Mouse (Mus musculus): ENCODE data around the gene Arhgap30.

DNA sequence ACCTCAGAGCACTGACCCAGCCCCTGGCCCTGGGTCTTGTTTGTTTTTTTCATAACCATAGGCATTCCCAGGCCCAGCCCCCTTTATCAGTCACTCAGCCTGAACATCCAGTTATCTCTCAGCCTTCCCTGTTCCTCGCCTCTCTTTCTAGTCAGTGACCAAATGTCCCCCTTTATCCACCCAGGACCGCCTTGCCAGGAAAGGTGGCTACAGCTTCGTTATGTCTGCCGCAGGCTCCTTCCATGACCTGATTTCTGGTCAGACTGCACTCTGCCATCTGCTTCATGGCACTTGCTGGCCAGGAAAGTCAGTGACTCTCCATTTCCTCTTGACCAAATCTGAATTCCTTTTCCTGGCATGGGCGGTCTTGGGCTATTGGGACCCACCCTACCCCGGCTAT lies 10.5 kb upstream of the Arhgap30 start:
- TF ChIP-seq CTCF (IDR thresholded peaks at IDR 0.05; ENCODE audit: low read depth) = no peak
- TF ChIP-seq EP300 (IDR thresholded peaks at IDR 0.05; ENCODE audit: low read depth) = no peak

All from heart, postnatal 0 days (tissue).